Mouse (Mus musculus) kidney, postnatal 0 days (tissue): ENCODE data around the gene Map4k1. TPM values are rescaled to one million over a fixed set of nuclear protein-coding genes. Genes with fewer than 3 reads are reported as not detected.
A peak's percentile ranks its signal among the peaks of the same experiment; 100 is the strongest.

Experiments used
- ATAC-seq: fragments of 200-750 bp; cut with Nextera tagmentation; replicated peaks from 2 replicates; pipeline ENCODE4 v1.8.0; 2017; ENCODE audit warnings: low read depth, moderate number of reproducible peaks, moderate TSS enrichment, moderate library complexity; ENCODE audit not compliant: low FRiP score
- DNase-seq: peaks from one replicate; pipeline ENCODE4 v3.0.0-alpha.2; 2016; ENCODE audit warnings: low spot score
- H3K27ac ChIP-seq: fragments of 300-500 bp; sonication (generic); 2 replicates; pipeline ENCODE4 v1.5.1; 2014; ENCODE audit warnings: mild to moderate bottlenecking
- H3K27me3 ChIP-seq: fragments of 300-500 bp; sonication (generic); 2 replicates; pipeline ENCODE4 v1.6.1; 2014; ENCODE audit warnings: low read length, mixed read lengths; ENCODE audit not compliant: insufficient read depth
- H3K36me3 ChIP-seq: fragments of 300-500 bp; sonication (generic); 2 replicates; pipeline ENCODE4 v1.6.1; 2014; ENCODE audit warnings: low read length, mixed read lengths; ENCODE audit not compliant: insufficient read depth
- H3K4me1 ChIP-seq: fragments of 300-500 bp; sonication (generic); replicated peaks from 2 replicates; pipeline ENCODE4 v1.6.1; 2014; ENCODE audit warnings: antibody characterized with exemption, low read length, mixed read lengths; ENCODE audit not compliant: insufficient read depth
- H3K4me2 ChIP-seq: fragments of 300-500 bp; sonication (generic); 2 replicates; pipeline ENCODE4 v1.6.1; 2014; ENCODE audit warnings: mild to moderate bottlenecking, low read length, moderate library complexity, mixed read lengths
- H3K4me3 ChIP-seq: fragments of 300-500 bp; sonication (generic); replicated peaks from 2 replicates; pipeline ENCODE4 v1.5.1; 2014; ENCODE audit warnings: low read depth, low read length
- H3K9ac ChIP-seq: fragments of 300-500 bp; sonication (generic); 2 replicates; pipeline ENCODE4 v1.6.1; 2014; ENCODE audit warnings: low read depth, low read length
- H3K9me3 ChIP-seq: fragments of 300-500 bp; sonication (generic); replicated peaks from 2 replicates; pipeline ENCODE4 v1.6.1; 2016; ENCODE audit warnings: low read length, inconsistent platforms, mixed read lengths
- CTCF ChIP-seq: IDR thresholded peaks from 2 replicates; pipeline ENCODE4 v1.5.1; 2016; ENCODE audit warnings: antibody characterized with exemption, low read depth, mild to moderate bottlenecking, moderate library complexity
- WGBS: fragments of 180-500 bp; shearing (Covaris S2); extraction: QIAGEN DNeasy Blood & Tissue Kit; methylation state at CpG from one replicate; pipeline ENCODE4 v1.1.7; 2014; 5-methylcytosine and 5-hydroxymethylcytosine counted together
- polyA plus RNA-seq: library from polyadenylated mRNA; unstranded; fragments of >200 nt; fragmentation: Nextera tagmentation; extraction: Ambion mirVana; gene quantifications from 2 replicates; pipeline ENCODE4 v1.2.1, GENCODE M21; 2015

The Map4k1 gene
- polyA plus RNA-seq, 1 experiment from 2014 or later: 7.6 TPM

DNA sequence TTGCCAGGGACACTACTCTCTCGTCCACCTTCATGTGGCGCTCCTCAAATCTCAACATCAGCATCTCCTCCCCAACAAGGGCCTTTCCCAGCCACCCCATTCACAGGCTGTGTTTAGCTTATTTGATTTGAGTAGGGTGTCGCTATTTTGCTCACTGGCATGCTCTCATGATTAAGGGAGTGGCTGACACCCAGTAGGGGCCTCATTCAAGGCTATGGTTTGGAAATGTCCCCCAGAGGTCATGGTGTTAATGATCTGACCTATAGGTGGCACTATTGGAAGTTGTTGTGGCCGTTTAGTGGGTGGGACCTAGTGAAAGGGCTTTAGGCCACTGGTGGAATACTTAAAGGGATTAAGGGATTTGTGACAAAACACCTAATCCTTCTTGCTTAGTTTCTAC is 45.0 kb downstream of the Map4k1 start:
- ATAC-seq (no peak), DNase-seq (no peak)
- peak; percentile 7; the same call in 1 of the 2 replicates for TF ChIP-seq CTCF
- 85% methylated on average over 4 of the region's 4 CpGs for WGBS
- no peak overlapping the region for H3K4me3 ChIP-seq
- H3K27me3 ChIP-seq: no peaks in the 10 kb centered on the region
- no peaks in the 10 kb centered on the region for H3K4me1 ChIP-seq
- H3K9ac ChIP-seq: no peak overlapping the region
- no peak overlapping the region for H3K4me2 ChIP-seq
- H3K9me3 ChIP-seq: no peaks in the 10 kb centered on the region
- no peak overlapping the region for H3K27ac ChIP-seq
- H3K36me3 ChIP-seq: no peaks in the 10 kb centered on the region

GRCm38 (mm10) chr7:29028761-29029160 is 46.9 kb downstream of the Map4k1 start:
- no peak for ATAC-seq
- DNase-seq: no peak
- no peak for TF ChIP-seq CTCF

DNA sequence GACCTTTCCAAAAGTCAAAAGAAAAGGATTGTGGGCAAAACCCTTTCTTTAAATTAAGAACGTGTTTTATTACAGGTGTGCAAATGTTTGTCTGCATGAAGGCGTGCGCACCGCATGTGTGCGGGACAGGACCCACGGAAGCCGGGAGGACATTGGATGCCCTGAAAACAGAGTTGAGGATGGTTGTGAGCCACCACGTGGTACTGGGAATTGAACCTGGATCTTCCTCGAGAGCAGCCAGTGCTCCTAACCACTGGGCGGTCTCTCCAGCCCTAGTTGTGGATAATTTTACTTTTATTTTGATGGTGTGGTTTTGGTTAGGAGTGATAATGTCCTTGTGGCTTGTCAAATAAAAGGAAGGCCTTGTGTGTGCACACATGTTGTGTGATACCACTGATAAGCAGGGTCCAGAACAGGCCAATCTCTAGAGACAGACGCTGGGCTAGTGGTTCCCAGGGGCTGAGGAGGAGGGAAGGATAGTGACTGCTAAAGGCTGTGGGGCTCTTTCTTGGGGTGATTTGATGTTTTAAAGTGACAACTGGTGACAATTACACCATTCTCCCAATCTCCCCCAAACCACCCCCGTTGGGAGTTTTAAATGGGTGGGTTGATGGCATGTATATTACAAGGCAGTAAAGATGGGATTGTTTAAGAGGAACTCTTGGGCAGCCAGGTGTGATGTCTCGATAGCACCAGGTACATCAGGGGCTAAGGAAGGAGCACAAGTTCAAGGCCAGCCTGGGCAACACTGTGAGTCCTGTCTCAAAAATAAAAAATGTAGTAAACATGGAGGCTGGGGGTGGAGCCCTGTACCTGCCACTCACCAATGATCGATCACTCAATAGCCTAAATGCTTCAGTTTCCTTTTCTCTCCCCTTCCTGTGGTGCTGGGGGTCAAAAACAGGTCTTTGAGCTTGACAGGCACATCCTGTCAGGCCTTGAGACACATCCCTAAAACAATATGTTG is 48.1 kb downstream of the Map4k1 start:
- DNase-seq: no peak
- no peak overlapping the region for H3K4me2 ChIP-seq
- no peak overlapping the region for H3K9ac ChIP-seq
- no peak for ATAC-seq
- WGBS: 85% methylated on average over 14 of the region's 14 CpGs
- H3K4me1 ChIP-seq: no peaks in the 10 kb centered on the region
- no peak overlapping the region for H3K4me3 ChIP-seq
- H3K36me3 ChIP-seq: no peaks in the 10 kb centered on the region
- no peak overlapping the region for H3K27ac ChIP-seq
- no peak for TF ChIP-seq CTCF
- H3K27me3 ChIP-seq: no peaks in the 10 kb centered on the region
- no peaks in the 10 kb centered on the region for H3K9me3 ChIP-seq

More at GRCm38 (mm10) chr7:29028761-29029160, 46.9 kb downstream of the Map4k1 start:
- H3K27me3 ChIP-seq: no peaks in the 10 kb centered on the region
- no peak overlapping the region for H3K4me2 ChIP-seq
- H3K4me3 ChIP-seq: no peak overlapping the region
- no peak overlapping the region for H3K27ac ChIP-seq
- 86% methylated on average over 6 of the region's 6 CpGs for WGBS
- no peaks in the 10 kb centered on the region for H3K4me1 ChIP-seq
- H3K36me3 ChIP-seq: no peaks in the 10 kb centered on the region
- no peaks in the 10 kb centered on the region for H3K9me3 ChIP-seq
- no peak overlapping the region for H3K9ac ChIP-seq

GRCm38 (mm10) chr7:29031641-29032040 is 49.8 kb downstream of the Map4k1 start:
- Histone ChIP-seq H3K36me3 (no peaks in the 10 kb centered on the region), H3K9ac (no peak overlapping the region), H3K9me3 (no peaks in the 10 kb centered on the region), H3K4me1 (no peaks in the 10 kb centered on the region), H3K4me2 (no peak overlapping the region), H3K27me3 (no peaks in the 10 kb centered on the region), H3K27ac (no peak overlapping the region), H3K4me3 (no peak overlapping the region)
- WGBS: 71% methylated on average over 10 of the region's 10 CpGs
- ATAC-seq (no peak), DNase-seq (no peak)
- no peak for TF ChIP-seq CTCF

GRCm38 (mm10) chr7:29032685-29033084 is 50.8 kb downstream of the Map4k1 start:
- Histone ChIP-seq H3K36me3 (no peaks in the 10 kb centered on the region), H3K4me3 (no peak overlapping the region), H3K9ac (no peak overlapping the region), H3K4me2 (no peak overlapping the region), H3K27ac (no peak overlapping the region), H3K4me1 (no peaks in the 10 kb centered on the region), H3K27me3 (no peaks in the 10 kb centered on the region), H3K9me3 (no peaks in the 10 kb centered on the region)
- TF ChIP-seq CTCF: peak; percentile 56
- peak; percentile 15 for DNase-seq
- no peak for ATAC-seq
- 88% methylated on average over 5 of the region's 5 CpGs for WGBS

- no peaks in the 10 kb centered on the region for H3K9me3 ChIP-seq
- 0 out of 2 replicates have a peak, but pooled peaks cover 3% of the 10 kb centered on the region for H3K4me1 ChIP-seq
- H3K36me3 ChIP-seq: no peaks in the 10 kb centered on the region
- H3K4me3 ChIP-seq: no peak overlapping the region
- ATAC-seq (no peak), DNase-seq (no peak)
- TF ChIP-seq CTCF: peak; percentile 12; the same call in 1 of the 2 replicates
- H3K27me3 ChIP-seq: no peaks in the 10 kb centered on the region
- 89% methylated on average over 6 of the region's 6 CpGs for WGBS
- H3K4me2 ChIP-seq: no peak overlapping the region
- no peak overlapping the region for H3K27ac ChIP-seq
- no peak overlapping the region for H3K9ac ChIP-seq
Measured at GRCm38 (mm10) chr7:29037261-29037660, 55.4 kb downstream of the Map4k1 start.
